Mouse (Mus musculus) kidney, embryonic 14.5 days (tissue): ENCODE data around the gene Card14. TPM values are rescaled to one million over a fixed set of nuclear protein-coding genes. Genes with fewer than 3 reads are reported as not detected.

ENCODE experiments used
- ATAC-seq: fragments of 200-750 bp; cut with Nextera tagmentation; 2 replicates; pipeline ENCODE4 v1.8.0; 2017; ENCODE audit warnings: moderate number of reproducible peaks, mild to moderate bottlenecking, moderate TSS enrichment, moderate library complexity; ENCODE audit not compliant: low FRiP score, low TSS enrichment
- H3K27ac ChIP-seq: fragments of 300-500 bp; sonication (generic); 2 replicates; pipeline ENCODE4 v1.5.1; 2014; ENCODE audit warnings: low read depth, mild to moderate bottlenecking, low read length, moderate library complexity, mixed read lengths
- H3K27me3 ChIP-seq: fragments of 300-500 bp; sonication (generic); 2 replicates; pipeline ENCODE4 v1.6.1; 2014; ENCODE audit warnings: mild to moderate bottlenecking, low read length; ENCODE audit not compliant: control insufficient read depth, insufficient read depth
- H3K36me3 ChIP-seq: fragments of 300-500 bp; sonication (generic); 2 replicates; pipeline ENCODE4 v1.6.1; 2014; ENCODE audit warnings: low read length, mixed read lengths; ENCODE audit not compliant: control insufficient read depth, insufficient read depth
- H3K4me1 ChIP-seq: fragments of 300-500 bp; sonication (generic); 2 replicates; pipeline ENCODE4 v1.6.1; 2014; ENCODE audit warnings: low read length, mixed read lengths; ENCODE audit not compliant: control insufficient read depth, insufficient read depth
- H3K4me2 ChIP-seq: fragments of 300-500 bp; sonication (generic); replicated peaks from 2 replicates; pipeline ENCODE4 v1.6.1; 2014; ENCODE audit warnings: low read depth, mild to moderate bottlenecking, low read length
- H3K4me3 ChIP-seq: fragments of 300-500 bp; sonication (generic); 2 replicates; pipeline ENCODE4 v1.5.1; 2014; ENCODE audit warnings: mild to moderate bottlenecking, low read length
- H3K9ac ChIP-seq: fragments of 300-500 bp; sonication (generic); 2 replicates; pipeline ENCODE4 v1.6.1; 2014; ENCODE audit warnings: low read depth, mild to moderate bottlenecking, low read length, moderate library complexity
- H3K9me3 ChIP-seq: fragments of 300-500 bp; sonication (generic); 2 replicates; pipeline ENCODE4 v1.6.1; 2016; ENCODE audit warnings: low read length; ENCODE audit not compliant: control insufficient read depth
- WGBS: fragments of 180-500 bp; shearing (Covaris S2); extraction: QIAGEN DNeasy Blood & Tissue Kit; methylation state at CpG from one replicate; pipeline ENCODE4 v1.1.7; 2014; 5-methylcytosine and 5-hydroxymethylcytosine counted together
- polyA plus RNA-seq: library from polyadenylated mRNA; unstranded; fragments of >200 nt; fragmentation: Nextera tagmentation; extraction: Ambion mirVana; gene quantifications from 2 replicates; pipeline ENCODE4 v1.2.1, GENCODE M21; 2014

The Card14 gene
- polyA plus RNA-seq, 1 experiment from 2014 or later: 0.16 TPM

DNA sequence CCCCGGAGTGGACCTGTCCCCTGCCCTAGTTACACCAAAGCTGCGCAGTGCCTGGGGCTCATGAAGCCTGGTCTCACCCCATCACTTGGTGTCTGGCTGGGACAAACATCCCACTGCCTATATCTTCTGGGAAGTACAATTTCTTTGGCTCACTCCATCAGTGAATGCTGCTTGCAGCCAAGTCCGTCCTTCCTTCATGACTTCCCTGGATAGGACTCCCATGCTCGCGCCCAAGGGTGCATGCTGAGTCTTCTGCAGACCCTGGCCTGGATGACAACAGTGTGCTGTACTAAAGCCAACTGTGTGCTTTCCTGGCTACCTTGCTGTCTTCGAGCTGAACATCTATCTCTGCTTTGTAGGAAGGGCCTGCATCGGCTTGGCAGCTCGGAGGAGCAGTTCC is 36.6 kb downstream of the Card14 start:
- H3K9me3 ChIP-seq: no peaks in the 10 kb centered on the region
- no peaks in the 10 kb centered on the region for H3K36me3 ChIP-seq
- no peak overlapping the region for H3K4me3 ChIP-seq
- no peaks in the 10 kb centered on the region for H3K4me1 ChIP-seq
- 88% methylated on average over 8 of the region's 8 CpGs for WGBS
- H3K9ac ChIP-seq: no peak overlapping the region
- no peak overlapping the region for H3K27ac ChIP-seq
- no peaks in the 10 kb centered on the region for H3K27me3 ChIP-seq
- no peak for ATAC-seq
- no peak overlapping the region for H3K4me2 ChIP-seq

DNA sequence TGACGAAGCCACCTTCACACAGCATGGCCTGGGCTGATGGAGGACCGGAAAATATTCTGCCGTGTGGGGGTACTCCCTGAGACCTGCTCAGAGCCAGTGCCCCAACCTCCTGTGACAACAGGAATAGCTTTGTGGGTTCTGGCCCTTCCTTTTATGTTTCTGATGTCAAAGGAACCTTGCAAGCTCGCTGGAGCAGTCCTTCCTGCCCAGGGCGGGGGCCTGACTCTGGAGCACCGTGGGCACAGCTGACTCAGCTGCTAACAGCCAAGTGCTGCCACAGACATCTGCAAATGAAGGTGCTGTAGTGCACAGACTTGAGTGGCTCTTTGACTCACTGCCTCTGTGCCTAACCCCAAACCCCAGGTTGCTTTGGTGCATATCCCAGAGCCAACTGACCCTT is 37.3 kb downstream of the Card14 start:
- H3K27ac ChIP-seq: no peak overlapping the region
- H3K27me3 ChIP-seq: no peaks in the 10 kb centered on the region
- no peak overlapping the region for H3K9ac ChIP-seq
- H3K9me3 ChIP-seq: no peaks in the 10 kb centered on the region
- no peaks in the 10 kb centered on the region for H3K4me1 ChIP-seq
- no peak for ATAC-seq
- H3K4me2 ChIP-seq: no peak overlapping the region
- H3K36me3 ChIP-seq: no peaks in the 10 kb centered on the region
- 69% methylated on average over 6 of the region's 6 CpGs for WGBS
- no peak overlapping the region for H3K4me3 ChIP-seq

- Histone ChIP-seq H3K9ac (no peak overlapping the region), H3K36me3 (no peaks in the 10 kb centered on the region), H3K9me3 (no peaks in the 10 kb centered on the region), H3K4me3 (no peak overlapping the region), H3K4me2 (no peak overlapping the region), H3K27ac (no peak overlapping the region), H3K27me3 (no peaks in the 10 kb centered on the region), H3K4me1 (no peaks in the 10 kb centered on the region)
- 91% methylated on average over 4 of the region's 4 CpGs for WGBS
- ATAC-seq: no peak
These were observed 39.6 kb downstream of the Card14 start for GRCm38 (mm10) chr11:119347125-119347524.

GRCm38 (mm10) chr11:119352113-119352512 is 44.5 kb downstream of the Card14 start:
- Histone ChIP-seq H3K27me3 (no peaks in the 10 kb centered on the region), H3K4me2 (no peak overlapping the region), H3K9ac (no peak overlapping the region), H3K36me3 (no peaks in the 10 kb centered on the region), H3K27ac (no peak overlapping the region), H3K4me3 (no peak overlapping the region), H3K9me3 (no peaks in the 10 kb centered on the region), H3K4me1 (peaks cover 11% of the 10 kb centered on the region; the same call in 1 of the 2 replicates)
- 77% methylated on average over 7 of the region's 7 CpGs for WGBS
- ATAC-seq: no peak

- Histone ChIP-seq H3K36me3 (no peaks in the 10 kb centered on the region), H3K9me3 (no peaks in the 10 kb centered on the region), H3K27me3 (no peaks in the 10 kb centered on the region), H3K27ac (no peak overlapping the region), H3K4me2 (no peak overlapping the region), H3K4me1 (peaks cover 11% of the 10 kb centered on the region; the same call in 1 of the 2 replicates), H3K4me3 (no peak overlapping the region), H3K9ac (no peak overlapping the region)
- no peak for ATAC-seq
- WGBS: 77% methylated on average over 4 of the region's 4 CpGs
These were observed 46.4 kb downstream of the Card14 start for GRCm38 (mm10) chr11:119353946-119354345.

DNA sequence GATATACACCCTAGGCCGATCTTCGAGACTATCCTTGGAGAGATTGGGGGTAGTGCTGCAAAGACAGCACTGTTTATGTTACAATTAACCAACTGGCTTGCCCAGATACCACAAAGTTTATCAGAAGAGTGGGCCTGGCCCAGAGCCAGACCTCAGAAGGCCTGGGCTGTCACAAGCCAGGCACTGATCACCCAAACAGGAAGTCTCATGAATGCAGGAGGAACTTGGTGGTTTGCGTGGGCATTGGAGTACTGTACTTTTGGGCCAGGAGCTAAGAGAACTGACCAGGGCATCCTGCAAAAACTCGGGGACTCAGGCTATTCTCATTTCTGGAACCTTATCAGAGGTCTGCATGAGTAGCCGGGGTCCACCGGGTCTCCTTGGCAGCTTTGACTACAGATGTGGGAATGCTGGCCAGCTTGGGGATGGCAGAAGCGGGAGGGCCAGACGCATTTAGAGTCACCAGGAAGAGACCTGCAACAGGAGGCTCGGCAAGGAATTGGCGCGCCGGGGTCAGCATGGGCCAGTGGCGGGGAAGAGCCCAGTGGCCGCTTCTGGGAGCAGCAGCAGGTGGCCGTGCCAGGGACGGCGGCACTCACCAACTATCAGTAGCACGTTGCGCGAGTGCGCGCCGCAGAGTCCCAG is 47.4 kb downstream of the Card14 start:
- H3K27me3 ChIP-seq: no peaks in the 10 kb centered on the region
- H3K27ac ChIP-seq: peak overlapping the region; percentile 30; the same call in 1 of the 2 replicates
- peak overlapping the region; percentile 86 for H3K4me2 ChIP-seq
- H3K4me1 ChIP-seq: peaks cover 11% of the 10 kb centered on the region; the same call in 1 of the 2 replicates
- no peak; the same call in 1 of the 2 replicates for ATAC-seq
- H3K9me3 ChIP-seq: no peaks in the 10 kb centered on the region
- no peaks in the 10 kb centered on the region for H3K36me3 ChIP-seq
- H3K9ac ChIP-seq: peak overlapping the region; percentile 75
- 6% methylated on average over 23 of the region's 23 CpGs for WGBS
- H3K4me3 ChIP-seq: peak overlapping the region; percentile 66

- ATAC-seq: peak; percentile 93
- Histone ChIP-seq H3K9me3 (no peaks in the 10 kb centered on the region), H3K4me1 (peaks cover 11% of the 10 kb centered on the region; the same call in 1 of the 2 replicates), H3K9ac (peak within 1 kb of the TSS; percentile 75), H3K4me3 (peak within 1 kb of the TSS; percentile 66), H3K27me3 (no peaks in the 10 kb centered on the region), H3K36me3 (no peaks in the 10 kb centered on the region), H3K27ac (peak within 1 kb of the TSS; percentile 30; the same call in 1 of the 2 replicates), H3K4me2 (peak within 1 kb of the TSS; percentile 86)
- 2% methylated on average over 40 of the region's 40 CpGs for WGBS
These were observed 48.1 kb downstream of the Card14 start, which contains the start of the genes Sgsh and Slc26a11 for GRCm38 (mm10) chr11:119355443-119356385. Sgsh (minus strand) TSS chr11:119355536. Slc26a11 (plus strand) TSS chr11:119355557.

DNA sequence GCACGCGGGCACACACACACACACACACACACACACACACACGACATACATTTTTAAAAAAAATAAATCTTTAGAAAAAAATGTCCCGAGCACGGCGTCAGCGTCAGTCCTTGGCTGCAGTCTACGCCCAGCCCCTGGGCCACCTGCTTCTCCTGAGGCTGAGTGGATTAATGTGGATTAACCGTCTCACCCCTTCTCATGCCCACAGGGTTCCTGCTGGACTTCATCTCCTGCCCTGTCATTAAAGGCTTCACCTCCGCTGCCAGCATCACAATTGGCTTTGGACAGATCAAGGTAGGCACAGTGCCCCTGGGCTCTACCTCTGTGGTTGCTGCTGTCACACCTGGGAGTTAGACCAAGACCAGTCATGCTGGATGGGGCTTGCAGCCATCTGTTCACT is 51.5 kb downstream of the Card14 start:
- 92% methylated on average over 10 of the region's 10 CpGs for WGBS
- ATAC-seq: no peak
- Histone ChIP-seq H3K36me3 (no peaks in the 10 kb centered on the region), H3K4me1 (peaks cover 11% of the 10 kb centered on the region; the same call in 1 of the 2 replicates), H3K4me2 (no peak overlapping the region), H3K9me3 (no peaks in the 10 kb centered on the region), H3K27me3 (no peaks in the 10 kb centered on the region), H3K27ac (no peak overlapping the region), H3K9ac (no peak overlapping the region), H3K4me3 (no peak overlapping the region)
